Mouse (Mus musculus): ENCODE data around the gene Ctu2.

Gene Ctu2

GRCm38 (mm10) chr8:122445203-122445602 is 30.7 kb upstream of the Ctu2 start:
- no peak for DNase-seq (ENCODE audit: low spot score)

- no peak for DNase-seq (ENCODE audit: low spot score)
These were observed 24.7 kb upstream of the Ctu2 start for GRCm38 (mm10) chr8:122451161-122451703.

GRCm38 (mm10) chr8:122452154-122452553 is 23.8 kb upstream of the Ctu2 start:
- DNase-seq (ENCODE audit: low spot score): no peak

- DNase-seq (ENCODE audit: low spot score): no peak
These were observed 21.5 kb upstream of the Ctu2 start for GRCm38 (mm10) chr8:122454409-122454808.

DNA sequence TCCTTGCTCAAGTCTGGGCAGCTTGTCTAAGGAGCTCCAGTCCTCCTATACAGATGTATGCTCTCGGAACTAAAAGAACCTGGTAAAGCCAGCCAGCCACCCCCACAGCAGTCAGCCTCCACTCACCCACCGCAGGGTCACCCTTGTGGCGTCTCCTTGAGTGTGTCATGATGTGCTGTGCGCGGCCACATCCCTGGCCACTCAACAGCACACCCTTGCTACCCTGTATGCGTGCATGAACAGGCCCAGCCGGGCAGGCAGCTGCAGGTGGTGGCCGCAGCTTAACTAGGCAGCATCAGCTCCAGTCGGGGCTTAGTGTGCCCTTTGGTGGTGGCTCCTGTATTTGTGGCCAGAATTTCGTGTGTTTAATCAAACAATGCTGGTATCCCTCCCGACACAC is 18.8 kb upstream of the Ctu2 start:
- DNase-seq (ENCODE audit: low spot score): no peak

- DNase-seq (ENCODE audit: low spot score): peak; percentile 64
These were observed 16.6 kb upstream of the Ctu2 start for GRCm38 (mm10) chr8:122459218-122459900.

DNA sequence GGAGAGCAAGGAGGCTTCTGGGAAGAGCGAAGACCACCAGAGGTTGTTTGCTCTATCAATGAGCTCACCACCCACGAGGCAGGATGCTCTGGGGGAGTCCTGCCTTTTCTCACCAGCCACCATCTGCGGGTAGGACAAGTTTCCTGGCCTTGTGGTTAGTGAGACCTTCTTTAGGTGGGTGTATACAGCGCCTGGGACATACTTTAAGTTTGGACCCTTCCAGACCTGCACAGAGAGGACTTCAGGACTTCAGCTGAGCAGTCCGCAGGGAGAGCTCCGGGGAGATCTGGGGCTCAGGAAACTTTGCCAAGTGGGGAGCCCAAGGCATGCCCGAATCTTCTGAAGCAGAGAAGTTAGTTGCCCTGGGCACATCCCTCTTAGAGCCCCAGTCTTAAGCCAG is 16.0 kb upstream of the Ctu2 start:
- DNase-seq (ENCODE audit: low spot score): peak; percentile 55

DNA sequence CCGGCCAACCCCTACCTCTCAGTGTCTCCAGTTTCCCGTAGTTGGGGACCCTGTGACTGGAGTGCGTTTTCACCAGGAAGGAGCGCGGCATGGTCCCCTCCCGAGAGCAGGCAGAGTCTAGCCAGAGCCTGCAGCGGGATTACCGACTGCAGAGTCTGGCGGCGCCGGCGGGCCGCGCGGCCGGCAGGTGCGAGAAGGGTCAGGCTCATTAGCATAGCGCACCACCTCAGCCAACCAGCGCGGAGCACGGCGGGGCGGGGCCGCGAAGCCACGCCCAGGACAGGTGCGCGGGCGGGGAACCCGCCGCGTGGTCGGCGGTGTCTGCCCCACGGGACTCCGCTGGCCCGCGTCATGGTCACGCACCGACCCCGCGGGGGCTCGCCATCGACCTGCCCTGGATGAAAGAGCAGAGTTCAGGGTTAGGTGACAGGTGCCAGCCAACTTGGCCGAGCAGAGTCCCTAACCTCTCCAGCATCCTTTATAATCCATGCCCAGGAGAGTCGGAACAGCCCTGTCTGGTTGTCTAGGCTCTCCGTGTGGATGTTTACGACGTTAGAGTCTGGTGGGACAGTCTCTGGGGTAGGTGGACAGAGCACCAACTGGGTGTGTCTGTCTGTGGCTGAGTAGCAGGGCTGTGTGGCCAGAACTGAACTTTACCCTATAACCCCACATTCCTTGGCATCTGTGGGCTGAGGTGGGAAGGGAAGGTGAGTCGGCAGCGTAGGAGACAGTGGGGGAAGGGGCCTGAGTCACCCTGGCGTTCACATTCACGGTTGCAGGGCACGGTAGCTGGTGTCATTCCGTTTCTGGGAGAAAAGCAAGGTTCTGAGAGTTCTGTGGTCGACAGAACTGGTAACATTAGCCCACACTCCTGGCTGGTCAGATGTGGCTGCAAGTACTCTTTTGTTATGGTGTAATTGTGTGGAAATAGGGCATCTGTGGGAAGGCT is 15.1 kb upstream of the Ctu2 start, which contains the start of gene Snai3:
Gene Snai3 (minus strand): TSS at position 210 of the 949 bp plus-strand sequence.
- peak; percentile 59 for DNase-seq (ENCODE audit: low spot score)

- DNase-seq (ENCODE audit: low spot score): no peak
These were observed 14.3 kb upstream of the Ctu2 start for GRCm38 (mm10) chr8:122461473-122462148.

- DNase-seq (ENCODE audit: low spot score): no peak
These were observed 13.4 kb upstream of the Ctu2 start for GRCm38 (mm10) chr8:122462510-122462909.

- DNase-seq (ENCODE audit: low spot score): peak; percentile 77
These were observed 12.0 kb upstream of the Ctu2 start for GRCm38 (mm10) chr8:122463651-122464640.

- DNase-seq (ENCODE audit: low spot score): no peak
These were observed 11.0 kb upstream of the Ctu2 start for GRCm38 (mm10) chr8:122464985-122465384.

DNA sequence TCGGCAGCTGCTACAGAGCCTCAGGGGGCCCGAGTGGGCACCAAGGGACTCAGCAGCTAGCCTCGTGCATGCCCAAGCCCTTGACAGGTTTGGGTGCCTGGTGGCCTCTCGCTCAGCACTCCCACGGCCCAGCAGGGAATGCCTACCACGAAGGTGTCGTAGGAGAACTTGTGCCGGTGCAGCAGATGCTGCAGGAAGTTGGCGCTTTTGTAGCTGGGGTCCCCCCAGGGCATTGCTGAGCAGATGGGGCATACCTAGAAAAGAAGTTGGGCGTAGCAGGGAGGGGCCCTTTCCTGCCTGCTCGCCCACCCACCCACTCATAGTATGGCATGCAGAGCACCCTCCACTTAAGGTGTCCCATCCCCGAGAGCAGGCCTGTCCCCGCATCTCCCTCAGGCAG is 8.1 kb upstream of the Ctu2 start:
- DNase-seq (ENCODE audit: low spot score): no peak

GRCm38 (mm10) chr8:122469407-122469806 is 6.5 kb upstream of the Ctu2 start:
- DNase-seq (ENCODE audit: low spot score): no peak

DNA sequence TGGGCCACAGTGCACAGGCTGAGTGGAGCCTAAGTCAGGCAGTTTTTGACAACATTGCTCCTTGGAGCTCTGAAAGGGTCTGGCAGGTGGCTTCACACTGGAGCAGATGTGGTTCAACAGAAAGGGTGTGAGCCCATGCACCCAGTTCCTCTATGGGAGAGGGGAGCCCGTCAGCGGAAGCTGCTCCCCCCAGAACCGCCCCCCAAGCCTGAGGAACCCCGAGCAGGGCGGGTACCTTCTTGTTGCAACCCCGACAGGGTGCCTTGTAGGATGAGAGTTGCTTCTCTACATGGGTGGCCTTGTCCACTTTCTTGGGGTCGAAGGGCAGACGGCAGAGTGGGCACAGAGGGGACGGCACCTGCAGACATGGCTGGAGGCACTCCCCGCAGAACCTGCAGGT is 6.0 kb upstream of the Ctu2 start:
- DNase-seq (ENCODE audit: low spot score): peak; percentile 44

DNA sequence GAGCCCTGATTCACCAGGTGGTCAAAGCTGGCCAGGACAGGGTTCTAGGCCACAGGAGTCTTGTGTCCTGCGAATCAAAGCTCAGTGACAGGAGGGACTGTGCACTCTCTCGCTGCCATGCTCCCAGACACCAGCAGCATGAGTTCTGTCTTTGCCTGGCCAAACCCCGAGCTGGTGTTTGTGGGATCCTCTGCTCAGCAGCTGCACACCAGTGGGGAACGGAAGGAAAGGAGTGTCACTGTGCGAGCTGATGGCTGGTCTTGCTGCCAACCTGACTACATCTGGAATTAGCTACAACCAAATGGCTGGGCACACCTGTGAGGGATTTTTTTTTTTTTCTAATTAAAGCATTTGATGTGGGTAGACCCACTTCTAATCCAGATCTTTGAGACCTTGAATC is 5.3 kb upstream of the Ctu2 start:
- peak; percentile 17 for DNase-seq (ENCODE audit: low spot score)

DNA sequence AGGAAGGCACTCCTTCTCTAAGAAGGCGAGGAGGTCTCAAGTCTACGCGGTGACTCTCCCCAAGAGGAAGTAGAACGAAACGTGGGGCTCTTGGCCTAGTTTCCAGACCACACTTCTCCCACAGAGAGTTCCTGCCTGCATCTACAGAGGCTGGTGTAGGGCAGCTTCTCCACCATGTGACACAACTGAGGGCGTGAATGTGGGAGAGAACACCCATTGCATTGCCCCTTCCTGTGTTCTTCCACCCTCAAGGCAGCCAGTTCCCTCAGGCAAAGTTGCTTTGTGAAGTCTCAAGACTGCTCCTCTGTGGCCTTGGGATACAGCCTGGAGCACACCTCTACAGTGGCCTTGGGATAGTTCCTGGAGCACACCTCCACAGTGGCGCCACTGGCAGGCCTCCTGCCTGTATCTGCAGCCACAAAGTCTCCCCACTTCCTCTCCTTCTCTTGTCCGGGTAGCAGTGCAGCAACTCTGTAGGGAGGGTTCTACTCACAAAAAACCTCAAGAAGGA is 2.0 kb upstream of the Ctu2 start:
- DNase-seq (ENCODE audit: low spot score): peak; percentile 58

DNA sequence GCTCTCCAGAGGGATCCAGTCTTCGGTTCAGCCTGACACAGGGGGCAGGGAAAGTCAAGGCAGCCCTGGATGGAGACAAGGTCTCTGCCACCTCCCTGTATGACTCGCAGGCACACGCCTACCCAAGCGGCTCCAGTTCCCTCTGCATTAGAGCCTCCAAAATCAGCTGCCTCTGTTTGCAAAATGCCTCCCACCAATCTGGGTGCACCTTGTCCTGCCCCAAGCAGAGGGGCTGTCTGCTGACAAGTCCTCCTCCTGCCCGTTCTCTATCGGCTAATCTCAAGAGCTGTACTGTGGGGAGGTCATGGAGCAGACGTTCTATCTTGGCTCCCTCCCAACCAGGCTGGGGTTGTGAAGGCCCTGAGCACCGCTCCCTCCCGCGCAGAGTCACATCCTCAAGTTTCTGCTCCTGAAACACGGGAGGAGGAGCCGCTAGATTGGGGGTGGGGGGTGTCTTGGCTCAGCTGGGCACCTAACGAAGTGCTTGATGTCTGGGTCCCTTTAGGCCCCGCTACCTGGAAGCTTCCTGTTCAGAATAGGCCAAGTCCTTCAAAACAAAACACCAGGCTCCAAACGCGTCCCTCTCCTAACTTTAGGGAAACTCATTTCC is 887 bp upstream of the Ctu2 start:
- peak; percentile 18 for DNase-seq (ENCODE audit: low spot score)

DNA sequence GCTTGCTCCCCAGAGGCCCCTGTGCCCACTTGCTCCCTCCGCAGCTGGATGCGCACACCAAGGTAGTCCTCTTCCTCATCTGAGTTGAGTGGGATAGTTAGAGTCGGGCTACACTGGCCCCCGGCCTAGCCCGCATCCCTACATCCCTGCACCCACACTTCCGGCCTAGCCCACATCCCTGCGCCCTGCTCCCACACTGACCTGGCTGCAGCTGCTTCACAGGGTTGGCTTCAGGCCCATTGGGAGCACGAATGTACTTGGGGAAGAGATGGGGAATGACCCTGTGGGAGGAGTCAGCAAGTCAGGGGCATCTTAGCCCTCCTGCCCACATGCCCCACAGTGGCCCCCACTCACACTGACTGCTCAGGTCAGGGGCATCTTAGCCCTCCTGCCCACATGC is 6.5 kb downstream of the Ctu2 start:
- no peak for DNase-seq (ENCODE audit: low spot score)

GRCm38 (mm10) chr8:122483877-122484276 is 7.9 kb downstream of the Ctu2 start:
- no peak for DNase-seq (ENCODE audit: low spot score)

Measured in T-cell, adult 2 months (primary cell).